Mouse (Mus musculus) heart, adult 2 months (tissue): ENCODE results near the gene Dtnb. TPM values are rescaled to one million over a fixed set of nuclear protein-coding genes. Genes with fewer than 3 reads are reported as not detected.

Source experiments
- DNase-seq, 2 experiments: peaks; one replicate each; pipeline ENCODE4 v3.0.0; 2021
- H3K27ac ChIP-seq: fragments of 200-600 bp; 2 replicates; pipeline ENCODE4 v1.8.1; 2022
- H3K27me3 ChIP-seq: fragments of 200-500 bp; 2 replicates; pipeline ENCODE4 v1.6.1; 2012; ENCODE audit warnings: mild to moderate bottlenecking, low read length, inconsistent platforms, mixed read lengths; ENCODE audit not compliant: control insufficient read depth, insufficient read depth
- H3K36me3 ChIP-seq: fragments of 200-500 bp; 2 replicates; pipeline ENCODE4 v1.6.1; 2012; ENCODE audit warnings: low read length, inconsistent platforms; ENCODE audit not compliant: control insufficient read depth, insufficient read depth
- H3K4me1 ChIP-seq: fragments of 200-500 bp; 2 replicates; pipeline ENCODE4 v1.6.1; 2011; ENCODE audit warnings: low read length; ENCODE audit not compliant: control insufficient read depth, insufficient read depth
- H3K4me3 ChIP-seq: fragments of 200-600 bp; 2 replicates; pipeline ENCODE4 v1.8.1; 2022
- H3K79me2 ChIP-seq: fragments of 200-500 bp; replicated peaks from 2 replicates; pipeline ENCODE4 v1.6.1; 2012; ENCODE audit warnings: mild to moderate bottlenecking, inconsistent platforms, low read length, moderate library complexity, mixed read lengths; ENCODE audit not compliant: control insufficient read depth, insufficient read depth
- H3K9ac ChIP-seq: fragments of 200-500 bp; 2 replicates; pipeline ENCODE4 v1.6.1; 2012; ENCODE audit warnings: low read depth, mild to moderate bottlenecking, control low read depth, inconsistent platforms, low read length, mixed read lengths
- CTCF ChIP-seq: fragments of 200-600 bp; IDR thresholded peaks from 2 replicates; pipeline ENCODE4 v1.8.1; 2022; ENCODE audit warnings: antibody characterized with exemption, mild to moderate bottlenecking, moderate library complexity
- EP300 ChIP-seq: fragments of 200-500 bp; IDR thresholded peaks from 2 replicates; pipeline ENCODE4 v1.6.1; 2011; ENCODE audit warnings: low read depth, low read length, control low read depth; ENCODE audit not compliant: insufficient read depth
- POLR2A ChIP-seq: fragments of 200-500 bp; IDR thresholded peaks from 2 replicates; pipeline ENCODE4 v1.6.1; 2011; ENCODE audit warnings: mild to moderate bottlenecking, low read depth, low read length, control low read depth; ENCODE audit not compliant: insufficient read depth
- WGBS: fragments of 180-500 bp; shearing (Covaris S2); methylation state at CpG from one replicate; pipeline ENCODE4 v1.1.7; 2018; 5-methylcytosine and 5-hydroxymethylcytosine counted together
- intact Hi-C: fragments of 180-260 bp; cut with DNase I; formaldehyde crosslinking; loops from one replicate; pipeline ENCODE4 v1.15.1; 2025
- polyA plus RNA-seq: library from polyadenylated mRNA; depleted of rRNA; stranded (reverse); fragments of >200 nt; gene quantifications from 2 replicates; pipeline ENCODE4 v1.2.3, GENCODE M21; 2012
- total RNA-seq, 2 experiments: library from RNA; stranded (reverse); gene quantifications; 2 replicates each; pipeline ENCODE4 v1.2.3; 2021

Dtnb gene
- total and polyA plus RNA-seq, 3 experiments: 6.0 to 8.0 (median 7.1) TPM

DNA sequence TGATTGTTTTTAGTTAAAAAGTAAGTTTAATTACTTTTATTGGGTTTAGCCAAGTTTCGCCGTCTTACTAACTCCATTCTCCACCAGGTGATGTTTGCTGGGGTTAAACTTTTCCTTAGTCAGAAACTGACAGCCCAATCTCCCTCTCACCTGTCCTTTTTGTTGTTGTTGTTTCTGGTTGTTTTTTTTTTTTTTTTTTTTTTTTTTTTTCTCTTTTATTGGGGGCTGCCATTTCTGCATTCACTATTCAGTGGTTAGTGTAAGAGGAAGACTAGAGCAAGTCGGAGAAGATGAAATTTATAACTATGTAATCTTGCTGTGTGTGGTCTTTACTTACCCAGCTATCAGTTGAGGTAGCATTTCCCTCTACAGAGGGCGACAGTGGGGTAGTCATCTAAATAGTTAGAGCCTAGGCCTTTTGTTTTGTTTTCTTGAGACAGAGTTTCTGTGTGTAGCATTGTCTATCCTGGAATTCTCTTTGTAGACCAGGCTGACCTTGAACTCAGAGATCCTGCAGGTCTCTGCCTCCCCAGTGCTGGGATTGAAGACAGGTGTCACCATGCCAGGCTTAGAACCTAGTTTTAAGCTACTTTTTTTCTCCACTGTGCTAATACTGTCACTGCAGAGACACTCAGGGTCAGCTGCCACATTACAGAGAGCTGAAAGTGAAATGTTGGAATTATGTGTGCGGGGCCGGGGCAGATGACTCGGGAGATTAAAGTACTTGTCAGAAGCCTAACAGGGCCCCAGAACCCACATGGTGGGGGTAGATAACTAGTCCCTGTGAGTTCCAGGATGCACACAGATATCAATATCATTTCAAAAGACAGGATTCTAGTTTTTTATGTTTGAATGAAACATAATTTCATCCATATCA, 46.2 kb downstream of the Dtnb start:
- Histone ChIP-seq H3K36me3 (no peaks in the 10 kb centered on the region), H3K4me3 (no peak overlapping the region), H3K79me2 (no peaks in the 10 kb centered on the region), H3K9ac (no peak overlapping the region), H3K27me3 (no peaks in the 10 kb centered on the region), H3K4me1 (no peaks in the 10 kb centered on the region), H3K27ac (no peak overlapping the region)
- WGBS: 93% methylated on average over 7 of the region's 7 CpGs
- DNase-seq: no peak
- no peak for TF ChIP-seq CTCF
- no peak for TF ChIP-seq POLR2A
- TF ChIP-seq EP300: no peak
- intact Hi-C loops: no loop called here

DNA sequence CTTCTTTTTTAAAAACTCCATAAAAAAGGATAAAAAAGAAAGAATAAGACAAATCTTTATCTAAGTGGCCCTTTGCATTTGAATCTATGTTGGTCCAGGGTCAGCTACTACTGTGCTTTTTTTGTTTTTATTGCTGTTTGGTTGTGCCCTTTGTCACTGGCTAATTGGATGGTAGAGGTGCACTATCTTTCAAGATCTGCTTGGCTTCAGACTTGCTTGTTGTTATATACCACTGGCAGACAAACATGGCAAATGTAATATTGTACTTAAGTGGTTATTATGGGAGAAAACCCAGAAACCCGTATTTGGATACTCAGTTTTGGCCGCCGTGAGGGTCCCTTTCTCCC, 46.8 kb downstream of the Dtnb start:
- no peak overlapping the region for H3K27ac ChIP-seq
- WGBS: 95% methylated on average over 3 of the region's 3 CpGs
- DNase-seq: no peak
- no peaks in the 10 kb centered on the region for H3K79me2 ChIP-seq
- intact Hi-C loops: no loop called here
- no peaks in the 10 kb centered on the region for H3K27me3 ChIP-seq
- no peaks in the 10 kb centered on the region for H3K36me3 ChIP-seq
- no peak overlapping the region for H3K9ac ChIP-seq
- no peak for TF ChIP-seq CTCF
- no peak for TF ChIP-seq EP300
- no peak for TF ChIP-seq POLR2A
- no peak overlapping the region for H3K4me3 ChIP-seq
- H3K4me1 ChIP-seq: no peaks in the 10 kb centered on the region

DNA sequence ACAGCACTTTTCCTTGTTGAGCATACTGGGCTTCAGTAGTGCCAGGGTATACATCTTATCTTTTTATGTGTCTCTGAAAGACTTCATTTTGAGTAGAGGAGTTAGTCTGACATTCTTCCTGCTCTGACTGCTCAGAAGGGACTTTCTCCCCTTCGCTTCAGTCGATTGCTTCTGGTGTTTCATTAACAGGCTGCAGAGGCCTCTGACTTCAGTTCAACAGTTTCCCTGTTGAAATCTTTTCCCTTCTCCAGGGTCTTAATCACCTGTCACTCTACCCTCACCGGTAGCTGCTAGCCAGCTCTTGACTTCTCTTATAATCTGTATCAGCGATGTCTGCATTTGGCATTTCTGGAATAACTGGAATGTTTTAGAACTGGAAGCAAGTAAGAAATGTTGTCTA, 54.7 kb downstream of the Dtnb start:
- intact Hi-C loops: no loop called here
- H3K4me1 ChIP-seq: no peaks in the 10 kb centered on the region
- H3K4me3 ChIP-seq: no peak overlapping the region
- H3K9ac ChIP-seq: no peak overlapping the region
- H3K36me3 ChIP-seq: no peaks in the 10 kb centered on the region
- no peak for DNase-seq
- 75% methylated on average over 4 of the region's 4 CpGs for WGBS
- H3K79me2 ChIP-seq: no peaks in the 10 kb centered on the region
- H3K27me3 ChIP-seq: no peaks in the 10 kb centered on the region
- TF ChIP-seq EP300 (no peak), CTCF (no peak), POLR2A (no peak)
- no peak overlapping the region for H3K27ac ChIP-seq

DNA sequence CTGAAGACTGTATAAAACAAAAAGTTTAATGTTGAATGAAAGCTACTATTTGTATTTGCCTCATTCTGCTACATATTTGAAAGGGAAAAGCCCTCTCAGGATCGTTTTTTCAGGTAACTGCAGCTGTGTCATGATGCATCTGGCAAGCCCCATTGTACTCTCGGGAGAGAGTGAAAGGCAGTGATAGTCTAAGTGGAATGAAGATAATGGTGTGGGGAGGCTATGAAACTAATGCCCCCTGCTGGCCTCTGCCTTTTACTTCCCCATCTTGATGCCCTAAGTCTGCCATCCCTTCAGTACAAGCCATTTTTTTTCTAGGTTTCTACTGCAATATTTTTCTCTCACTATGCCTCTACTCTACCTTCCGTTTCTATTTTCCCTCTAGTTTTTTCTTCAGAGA, 69.8 kb downstream of the Dtnb start:
- Histone ChIP-seq H3K9ac (no peak overlapping the region), H3K4me1 (no peaks in the 10 kb centered on the region), H3K4me3 (no peak overlapping the region), H3K27me3 (no peaks in the 10 kb centered on the region), H3K79me2 (no peaks in the 10 kb centered on the region), H3K36me3 (no peaks in the 10 kb centered on the region), H3K27ac (no peak overlapping the region)
- no peak for TF ChIP-seq POLR2A
- TF ChIP-seq EP300: no peak
- peak; percentile 64 for TF ChIP-seq CTCF
- no peak for DNase-seq
- WGBS: 28% methylated on average over 3 of the region's 3 CpGs
- intact Hi-C loops: no loop called here

DNA sequence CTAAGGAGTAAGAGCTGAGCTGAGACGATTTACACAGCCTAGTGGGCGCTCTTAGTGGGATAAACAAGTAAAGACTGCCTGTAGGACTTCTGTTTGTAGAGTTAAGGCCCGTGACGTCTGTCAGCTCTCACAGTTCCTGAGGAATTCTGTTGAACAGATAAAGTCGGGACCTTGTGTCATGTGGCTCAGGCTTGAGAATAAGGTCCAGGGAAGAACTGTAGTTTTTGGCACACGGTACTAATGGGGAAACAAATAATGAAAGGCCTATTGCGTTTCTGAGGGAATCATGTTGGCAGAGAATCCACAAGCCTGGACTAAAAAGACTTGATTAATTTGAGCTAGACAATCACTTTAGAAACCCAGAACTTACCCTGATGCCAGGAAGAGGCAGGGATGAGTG, 84.6 kb downstream of the Dtnb start:
- H3K9ac ChIP-seq: no peak overlapping the region
- H3K27ac ChIP-seq: no peak overlapping the region
- intact Hi-C loops: no loop called here
- WGBS: 55% methylated on average over 7 of the region's 7 CpGs
- H3K4me3 ChIP-seq: no peak overlapping the region
- no peak for DNase-seq
- no peaks in the 10 kb centered on the region for H3K36me3 ChIP-seq
- no peaks in the 10 kb centered on the region for H3K79me2 ChIP-seq
- no peaks in the 10 kb centered on the region for H3K4me1 ChIP-seq
- no peak for TF ChIP-seq CTCF
- TF ChIP-seq POLR2A: no peak
- no peak for TF ChIP-seq EP300
- H3K27me3 ChIP-seq: no peaks in the 10 kb centered on the region

DNA sequence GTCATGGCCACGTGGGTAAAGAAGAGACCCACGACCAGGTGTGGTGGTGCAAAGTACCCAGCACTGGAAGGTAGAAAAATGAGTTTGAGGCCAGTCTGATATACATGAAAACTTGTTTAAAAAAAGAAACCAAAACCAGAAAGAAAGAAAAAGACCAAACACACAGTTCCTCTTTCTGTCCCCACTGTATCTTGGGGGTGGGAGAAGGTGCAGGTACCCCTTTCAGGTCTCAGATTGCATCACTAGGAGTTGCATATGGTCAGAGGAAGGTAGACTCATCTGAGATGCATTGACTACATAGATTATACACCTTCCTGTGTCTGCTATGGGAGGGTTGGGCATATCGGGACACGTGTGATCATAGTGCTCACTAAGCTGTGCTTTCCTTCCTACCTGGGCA, 85.1 kb downstream of the Dtnb start:
- intact Hi-C loops: no loop called here
- Histone ChIP-seq H3K4me3 (no peak overlapping the region), H3K79me2 (no peaks in the 10 kb centered on the region), H3K9ac (no peak overlapping the region), H3K4me1 (no peaks in the 10 kb centered on the region), H3K27me3 (no peaks in the 10 kb centered on the region), H3K36me3 (no peaks in the 10 kb centered on the region), H3K27ac (no peak overlapping the region)
- WGBS: 81% methylated on average over 4 of the region's 4 CpGs
- DNase-seq: no peak
- TF ChIP-seq POLR2A (no peak), EP300 (no peak), CTCF (no peak)
